Mouse (Mus musculus) G1E (cell line): ENCODE results near the gene Clic3.

Experiments used
- CTCF ChIP-seq: IDR thresholded peaks from 2 replicates; pipeline ENCODE4 v1.5.1; 2012; ENCODE audit warnings: low read depth, low read length, inconsistent platforms, mixed read lengths
- TAL1 ChIP-seq: conservative IDR thresholded peaks from 2 replicates; pipeline ENCODE4 v1.6.1; 2012; ENCODE audit warnings: low read depth, low read length, inconsistent platforms, mixed read lengths

DNA sequence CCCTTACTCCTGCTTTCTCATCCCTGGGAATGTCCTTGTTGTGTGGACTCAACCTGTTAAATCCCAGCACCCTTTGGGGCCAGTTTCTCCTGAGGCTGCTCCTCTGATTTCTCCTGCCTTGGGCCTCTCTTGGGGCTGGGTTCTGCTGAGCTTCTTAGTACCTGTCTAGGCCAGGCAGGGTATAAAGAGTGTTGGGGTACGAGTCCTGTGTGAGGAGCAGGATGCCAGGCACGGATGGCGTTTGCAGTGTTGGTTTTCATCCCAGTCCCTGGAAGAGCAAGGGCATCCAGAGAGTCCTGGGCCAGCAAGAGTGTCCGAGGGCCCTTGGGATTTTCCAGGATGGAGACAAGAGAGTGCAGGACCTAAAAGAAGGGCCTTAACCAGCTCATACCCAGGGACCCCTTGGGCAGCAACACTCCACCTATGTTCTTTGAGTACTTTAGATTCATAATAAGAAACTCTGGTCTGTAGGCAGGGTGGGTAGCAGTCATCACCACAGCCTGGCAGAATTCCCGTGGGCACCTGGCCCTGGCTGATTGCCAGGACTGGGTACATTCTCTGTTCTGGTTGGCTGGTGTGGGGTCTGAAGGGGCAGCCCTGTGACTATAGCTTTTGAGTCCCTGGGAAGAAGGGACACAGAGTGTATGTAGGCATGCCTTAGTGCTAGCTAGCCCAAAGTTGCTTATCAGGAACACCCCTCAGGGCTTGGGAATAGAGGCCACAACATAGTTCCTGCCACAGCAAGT lies 27.0 kb upstream of the Clic3 start:
- TF ChIP-seq CTCF (no peak), TAL1 (no peak)
